Mouse (Mus musculus) cerebral cortex, adult 2 months (tissue): ENCODE measurements around the gene Grk6.

Source experiments
- WGBS: fragments of 180-500 bp; shearing (Covaris S2); methylation state at CpG from one replicate; pipeline ENCODE4 v1.1.7; 2018; 5-methylcytosine and 5-hydroxymethylcytosine counted together

The Grk6 gene

GRCm38 (mm10) chr13:55426613-55427012, 18.3 kb upstream of the Grk6 start, which contains the start of gene F12:
F12 (minus strand) TSS chr13:55426793.
- WGBS: 93% methylated on average over 10 of the region's 10 CpGs

- 78% methylated on average over 12 of the region's 12 CpGs for WGBS
Measured at GRCm38 (mm10) chr13:55429226-55429888, 15.5 kb upstream of the Grk6 start.

- WGBS: 65% methylated on average over 2 of the region's 2 CpGs
Measured at GRCm38 (mm10) chr13:55430566-55430965, 14.3 kb upstream of the Grk6 start.

- 71% methylated on average over 10 of the region's 10 CpGs for WGBS
Measured at GRCm38 (mm10) chr13:55431889-55432685, 12.8 kb upstream of the Grk6 start.

- WGBS: 86% methylated on average over 15 of the region's 15 CpGs
Measured at GRCm38 (mm10) chr13:55437111-55437629, 7.7 kb upstream of the Grk6 start.

GRCm38 (mm10) chr13:55443799-55444285, 1.0 kb upstream of the Grk6 start:
- 32% methylated on average over 9 of the region's 9 CpGs for WGBS

- under 1% methylated on average over 33 of the region's 33 CpGs for WGBS
Measured at GRCm38 (mm10) chr13:55444286-55444936, 461 bp upstream of the Grk6 start.

GRCm38 (mm10) chr13:55445361-55446091, 654 bp downstream of the Grk6 start:
- WGBS: 5% methylated on average over 66 of the region's 66 CpGs

- WGBS: 79% methylated on average over 6 of the region's 6 CpGs
Measured at GRCm38 (mm10) chr13:55446483-55447105, 1.7 kb downstream of the Grk6 start.

GRCm38 (mm10) chr13:55447543-55447943, 2.7 kb downstream of the Grk6 start:
- WGBS: 55% methylated on average over 3 of the region's 3 CpGs

GRCm38 (mm10) chr13:55448131-55448530, 3.3 kb downstream of the Grk6 start:
- 86% methylated on average over 5 of the region's 5 CpGs for WGBS

GRCm38 (mm10) chr13:55449205-55449604, 4.3 kb downstream of the Grk6 start:
- 90% methylated on average over 9 of the region's 9 CpGs for whole genome bisulfite sequencing

- WGBS: 87% methylated on average over 17 of the region's 17 CpGs
Measured at GRCm38 (mm10) chr13:55449679-55450441, 5.0 kb downstream of the Grk6 start.

- 67% methylated on average over 11 of the region's 11 CpGs for WGBS
Measured at GRCm38 (mm10) chr13:55450511-55450980, 5.7 kb downstream of the Grk6 start.

- 93% methylated on average over 10 of the region's 10 CpGs for WGBS
Measured at GRCm38 (mm10) chr13:55451296-55451695, 6.4 kb downstream of the Grk6 start.

- 91% methylated on average over 16 of the region's 16 CpGs for WGBS
Measured at GRCm38 (mm10) chr13:55451785-55452549, 7.1 kb downstream of the Grk6 start.

- 70% methylated on average over 2 of the region's 2 CpGs for WGBS
Measured at GRCm38 (mm10) chr13:55462965-55463364, 18.1 kb downstream of the Grk6 start.

- 15% methylated on average over 14 of the region's 14 CpGs for WGBS
Measured at GRCm38 (mm10) chr13:55463399-55464026, 18.6 kb downstream of the Grk6 start.
